11 mouse cellular contexts compared by ENCODE assay signal in genomic region chr8:95377863-95378291, GRCm38 (mm10). TPM values are rescaled to one million over a fixed set of nuclear protein-coding genes. Genes with fewer than 3 reads are reported as not detected.
DNase-seq lines count a peak whose midpoint lies in the region; ATAC-seq lines count a peak whose summit lies in the region.
"Had no signal": no experiment of that assay in that cellular context is flagged by ENCODE, and none has a peak within 500 bp of the region (broad histone marks: within the 10 kb centered on the region; RNA-seq: fewer than 3 reads in every experiment).

No protein-coding gene starts in this region.

- no peak overlapping the region for H3K27ac ChIP-seq in limb, embryonic 11.5 days (replicated peaks; ENCODE audit: low read depth, low read length)
- H3K27ac ChIP-seq: forebrain, embryonic 13.5 days; macrophage had no signal

- WGBS in limb, embryonic 11.5 days = 14% methylated on average over 7 of the region's 7 CpGs

- no peak overlapping the region for H3K4me2 ChIP-seq in limb, embryonic 11.5 days (ENCODE audit: low read depth, severe bottlenecking)
- H3K4me2 ChIP-seq: forebrain, embryonic 13.5 days had no signal

- intact Hi-C loops in heart, postnatal 36 days (cut with DNase I) = no loop called here

- H3K36me3 ChIP-seq in limb, embryonic 11.5 days (ENCODE audit: control insufficient read depth, insufficient read depth, low read length) = no peaks in the 10 kb centered on the region

- H3K4me3 ChIP-seq in limb, embryonic 11.5 days (ENCODE audit: low read depth, low read length) = no peak overlapping the region
- H3K4me3 ChIP-seq: forebrain, embryonic 13.5 days had no signal

- DNase-seq in urinary bladder, postnatal 14 days (ENCODE audit: low spot score) = peak; percentile 76
- no peak for DNase-seq in urinary bladder, postnatal 25 days (ENCODE audit: low spot score)
- peak; percentile 49 to 56 for DNase-seq in heart, postnatal 36 days
- peak; percentile 33 for DNase-seq in limb, embryonic 11.5 days (ENCODE audit: low spot score)
- DNase-seq in thymus, postnatal 10 days (ENCODE audit: low spot score in 2 of 2) = no peak
- DNase-seq in ovary, postnatal 36 days (ENCODE audit: low spot score) = no peak
- no peak for DNase-seq in layer of hippocampus, adult 8-10 months (ENCODE audit: low spot score in 2 of 2)
- DNase-seq: retina, postnatal 1 day had no signal

- H3K4me1 ChIP-seq in limb, embryonic 11.5 days (ENCODE audit: control insufficient read depth, insufficient read depth, low read length) = no peaks in the 10 kb centered on the region; the same call in 1 of the 2 replicates

- ATAC-seq in limb, embryonic 11.5 days (ENCODE audit: insufficient number of reproducible peaks, low FRiP score, low TSS enrichment, low read depth) = no peak
- no peak for ATAC-seq in inflammation-experienced regulatory T-cells, adult 6 months
- ATAC-seq: forebrain, embryonic 13.5 days had no signal

- no peak overlapping the region for H3K9ac ChIP-seq in limb, embryonic 11.5 days (ENCODE audit: low read length)
- H3K9ac ChIP-seq: forebrain, embryonic 13.5 days had no signal

- H3K9me3 ChIP-seq in limb, embryonic 11.5 days (ENCODE audit: control insufficient read depth, low read length) = no peaks in the 10 kb centered on the region
- H3K9me3 ChIP-seq: forebrain, embryonic 13.5 days had no signal

- H3K27me3 ChIP-seq in limb, embryonic 11.5 days (ENCODE audit: control insufficient read depth, insufficient read depth, low read length) = no peaks in the 10 kb centered on the region
- H3K27me3 ChIP-seq: forebrain, embryonic 13.5 days had no signal

RNA-seq across cellular contexts. Expression of gene Mmp15, which starts 25.8 kb away (rescaled TPM):
- 10 to 100 TPM; 58.7 to 67.8 TPM for total RNA-seq in heart, postnatal 36 days (2021)
- 9.6 and 11.0 TPM in 2 replicates for polyA plus RNA-seq in limb, embryonic 11.5 days (2014; fragmentation: Nextera tagmentation; extraction: Ambion mirVana)
- total RNA-seq in layer of hippocampus, adult 8-10 months (2022) = 10 to 100 TPM; 13.6 to 14.9 (median 14.8) TPM
- polyA plus RNA-seq in inflammation-experienced regulatory T-cells, adult 6 months (2017; shearing (Covaris generic)) = 1 to 10 TPM in 1 of 3 experiments, under 1 TPM in 2; 0.53 to 1.3 (median 0.63) TPM

RNA-seq across cellular contexts. Expression of gene Usb1, which starts 45.8 kb away (rescaled TPM):
- total RNA-seq in heart, postnatal 36 days (2021) = 10 to 100 TPM; 13.6 to 18.9 TPM
- polyA plus RNA-seq in limb, embryonic 11.5 days (2014; fragmentation: Nextera tagmentation; extraction: Ambion mirVana) = 37.0 and 43.0 TPM in 2 replicates
- 10 to 100 TPM in 3 of 4 experiments, 1 to 10 TPM in 1; 9.8 to 16.5 (median 12.9) TPM for total RNA-seq in layer of hippocampus, adult 8-10 months (2022)
- 10 to 100 TPM; 59.7 to 62.9 (median 59.7) TPM for polyA plus RNA-seq in inflammation-experienced regulatory T-cells, adult 6 months (2017; shearing (Covaris generic))

RNA-seq across cellular contexts. Expression of gene Zfp319, which starts 46.1 kb away (rescaled TPM):
- 1 to 10 TPM; 8.1 to 8.7 TPM for total RNA-seq in heart, postnatal 36 days (2021)
- polyA plus RNA-seq in limb, embryonic 11.5 days (2014; fragmentation: Nextera tagmentation; extraction: Ambion mirVana) = 7.7 and 8.6 TPM in 2 replicates
- total RNA-seq in layer of hippocampus, adult 8-10 months (2022) = 10 to 100 TPM; 14.7 to 16.9 (median 15.8) TPM
- polyA plus RNA-seq in inflammation-experienced regulatory T-cells, adult 6 months (2017; shearing (Covaris generic)) = 1 to 10 TPM; 3.1 to 4.2 (median 3.6) TPM

RNA-seq across cellular contexts. Expression of gene Cfap20, which starts 56.8 kb away (rescaled TPM):
- total RNA-seq in heart, postnatal 36 days (2021) = 10 to 100 TPM; 24.2 to 25.9 TPM
- polyA plus RNA-seq in limb, embryonic 11.5 days (2014; fragmentation: Nextera tagmentation; extraction: Ambion mirVana) = 142 and 143 TPM in 2 replicates
- 10 to 100 TPM; 48.2 to 65.2 (median 54.6) TPM for total RNA-seq in layer of hippocampus, adult 8-10 months (2022)
- polyA plus RNA-seq in inflammation-experienced regulatory T-cells, adult 6 months (2017; shearing (Covaris generic)) = 10 to 100 TPM; 55.7 to 72.2 (median 70.1) TPM

Comparison
In these comparisons a context has a peak if more than half of its experiments do, and no peak if none do; other contexts are left out.
1. DNase-seq: peak in urinary bladder, postnatal 14 days (single experiment), heart, postnatal 36 days (2 of 2) and limb, embryonic 11.5 days (single experiment); none in urinary bladder, postnatal 25 days (single experiment), thymus, postnatal 10 days (0 of 2), ovary, postnatal 36 days (single experiment) and layer of hippocampus, adult 8-10 months (0 of 2).